Mouse (Mus musculus) midbrain, embryonic 10.5 days (tissue): Measurements from ENCODE around the gene Socs1. TPM values are rescaled to one million over a fixed set of nuclear protein-coding genes. Genes with fewer than 3 reads are reported as not detected.
"Not testable (repeated sequence)": the region's sequence is repeated elsewhere in the genome, so short reads cannot be mapped to it uniquely, and the experiment has no call there.

Source experiments
- DNase-seq: peaks from one replicate; pipeline ENCODE4 v3.0.0-alpha.2; 2017; ENCODE audit warnings: low spot score
- H3K27ac ChIP-seq: fragments of 300-500 bp; sonication (generic); replicated peaks from 2 replicates; pipeline ENCODE4 v1.5.1; 2016; ENCODE audit warnings: mild to moderate bottlenecking
- H3K27me3 ChIP-seq: fragments of 300-500 bp; sonication (generic); 2 replicates; pipeline ENCODE4 v1.6.1; 2016; ENCODE audit warnings: low read depth, mild to moderate bottlenecking; ENCODE audit not compliant: poor library complexity, severe bottlenecking
- H3K36me3 ChIP-seq: fragments of 300-500 bp; sonication (generic); 2 replicates; pipeline ENCODE4 v1.6.1; 2016; ENCODE audit warnings: mild to moderate bottlenecking, moderate library complexity
- H3K4me1 ChIP-seq: fragments of 300-500 bp; sonication (generic); 2 replicates; pipeline ENCODE4 v1.6.1; 2016
- H3K4me3 ChIP-seq: fragments of 300-500 bp; sonication (generic); 2 replicates; pipeline ENCODE4 v1.5.1; 2016; ENCODE audit warnings: mild to moderate bottlenecking, moderate library complexity
- H3K9me3 ChIP-seq: fragments of 300-500 bp; sonication (generic); replicated peaks from 2 replicates; pipeline ENCODE4 v1.6.1; 2016; ENCODE audit warnings: mild to moderate bottlenecking
- WGBS: fragments of 180-500 bp; shearing (Covaris S2); methylation state at CpG from one replicate; pipeline ENCODE4 v1.1.7; 2016; 5-methylcytosine and 5-hydroxymethylcytosine counted together
- polyA plus RNA-seq: library from polyadenylated mRNA; unstranded; fragments of >200 nt; fragmentation: Nextera tagmentation; extraction: Ambion mirVana; gene quantifications from 2 replicates; pipeline ENCODE4 v1.2.1, GENCODE M21; 2016

The Socs1 gene
- polyA plus RNA-seq, 1 experiment from 2014 or later = 2.4 TPM

GRCm38 (mm10) chr16:10810376-10810775 lies 25.0 kb upstream of the Socs1 start:
- WGBS = 93% methylated on average over 1 of the region's 1 CpGs
- H3K4me3 ChIP-seq = no peak overlapping the region
- no peaks in the 10 kb centered on the region for H3K4me1 ChIP-seq
- DNase-seq = no peak
- H3K9me3 ChIP-seq = no peaks in the 10 kb centered on the region
- H3K36me3 ChIP-seq = no peaks in the 10 kb centered on the region
- H3K27ac ChIP-seq = no peak overlapping the region
- H3K27me3 ChIP-seq = no peaks in the 10 kb centered on the region

- H3K4me3 ChIP-seq = no peak within 1 kb of the TSS
- H3K9me3 ChIP-seq = no peaks in the 10 kb centered on the region
- H3K36me3 ChIP-seq = no peaks in the 10 kb centered on the region
- no peaks in the 10 kb centered on the region for H3K4me1 ChIP-seq
- 85% methylated on average over 10 of the region's 10 CpGs for WGBS
- no peak for DNase-seq
- H3K27ac ChIP-seq = no peak within 1 kb of the TSS
- no peaks in the 10 kb centered on the region for H3K27me3 ChIP-seq
Measured at GRCm38 (mm10) chr16:10805789-10806527, 20.6 kb upstream of the Socs1 start, which contains the start of gene Prm1. Prm1 (minus strand) TSS chr16:10805839.

- not testable (repeated sequence) for H3K27me3 ChIP-seq, H3K36me3 ChIP-seq, H3K27ac ChIP-seq, DNase-seq, H3K9me3 ChIP-seq, H3K4me1 ChIP-seq, H3K4me3 ChIP-seq
- WGBS = 89% methylated on average over 3 of the region's 3 CpGs
Measured at GRCm38 (mm10) chr16:10802420-10802819, 17.1 kb upstream of the Socs1 start.

- Histone ChIP-seq H3K27ac (no peak within 1 kb of the TSS), H3K9me3 (no peaks in the 10 kb centered on the region), H3K4me3 (no peak within 1 kb of the TSS), H3K27me3 (peaks cover 27% of the 10 kb centered on the region), H3K36me3 (no peaks in the 10 kb centered on the region), H3K4me1 (no peaks in the 10 kb centered on the region)
- no peak for DNase-seq
- 81% methylated on average over 6 of the region's 6 CpGs for WGBS
Measured at GRCm38 (mm10) chr16:10796034-10796433, 10.7 kb upstream of the Socs1 start, which contains the start of gene Prm2. Prm2 (minus strand) TSS chr16:10796134.

GRCm38 (mm10) chr16:10790702-10791101 lies 5.4 kb upstream of the Socs1 start, which contains the start of gene Prm3:
Prm3 (minus strand) TSS chr16:10790914.
- Histone ChIP-seq H3K4me3 (no peak within 1 kb of the TSS), H3K9me3 (no peaks in the 10 kb centered on the region), H3K4me1 (peaks cover 19% of the 10 kb centered on the region), H3K27ac (no peak within 1 kb of the TSS), H3K27me3 (peaks cover 18% of the 10 kb centered on the region), H3K36me3 (no peaks in the 10 kb centered on the region)
- no peak for DNase-seq
- 77% methylated on average over 9 of the region's 9 CpGs for WGBS

GRCm38 (mm10) chr16:10788866-10789265 lies 3.5 kb upstream of the Socs1 start:
- H3K4me1 ChIP-seq = peaks cover 35% of the 10 kb centered on the region
- no peaks in the 10 kb centered on the region for H3K9me3 ChIP-seq
- H3K4me3 ChIP-seq = no peak overlapping the region
- DNase-seq = no peak
- WGBS = 58% methylated on average over 4 of the region's 4 CpGs
- H3K27ac ChIP-seq = no peak overlapping the region
- no peaks in the 10 kb centered on the region for H3K36me3 ChIP-seq
- H3K27me3 ChIP-seq = peaks cover 18% of the 10 kb centered on the region

GRCm38 (mm10) chr16:10788271-10788670 lies 2.9 kb upstream of the Socs1 start, which contains the start of gene Tnp2:
Tnp2 (minus strand) TSS chr16:10788660.
- Histone ChIP-seq H3K4me3 (no peak within 1 kb of the TSS), H3K27me3 (peaks cover 24% of the 10 kb centered on the region), H3K27ac (no peak within 1 kb of the TSS), H3K4me1 (peaks cover 37% of the 10 kb centered on the region), H3K36me3 (no peaks in the 10 kb centered on the region), H3K9me3 (no peaks in the 10 kb centered on the region)
- no peak for DNase-seq
- 51% methylated on average over 16 of the region's 16 CpGs for WGBS

- Histone ChIP-seq H3K9me3 (no peaks in the 10 kb centered on the region), H3K4me3 (no peak overlapping the region), H3K4me1 (peaks cover 43% of the 10 kb centered on the region), H3K36me3 (no peaks in the 10 kb centered on the region), H3K27ac (no peak overlapping the region), H3K27me3 (peaks cover 30% of the 10 kb centered on the region)
- 86% methylated on average over 7 of the region's 7 CpGs for WGBS
- no peak for DNase-seq
Measured at GRCm38 (mm10) chr16:10787548-10788058, 2.3 kb upstream of the Socs1 start.

GRCm38 (mm10) chr16:10786782-10787547 lies 1.6 kb upstream of the Socs1 start:
- WGBS = 74% methylated on average over 4 of the region's 4 CpGs
- Histone ChIP-seq H3K27ac (0 out of 2 replicates have a peak overlapping the region, but pooled peaks have one; percentile 90), H3K4me1 (peaks cover 50% of the 10 kb centered on the region), H3K4me3 (0 out of 2 replicates have a peak overlapping the region, but pooled peaks have one; percentile 77), H3K9me3 (no peaks in the 10 kb centered on the region), H3K27me3 (peaks cover 35% of the 10 kb centered on the region), H3K36me3 (no peaks in the 10 kb centered on the region)
- no peak for DNase-seq

GRCm38 (mm10) chr16:10786288-10786687 lies 952 bp upstream of the Socs1 start:
- 4% methylated on average over 9 of the region's 9 CpGs for WGBS
- H3K27ac ChIP-seq = peak overlapping the region; percentile 90
- H3K4me1 ChIP-seq = peaks cover 53% of the 10 kb centered on the region

GRCm38 (mm10) chr16:10784793-10785370 lies 454 bp downstream of the Socs1 start:
- DNase-seq = peak; percentile 93
- WGBS = under 1% methylated on average over 55 of the region's 55 CpGs
- Histone ChIP-seq H3K36me3 (no peaks in the 10 kb centered on the region), H3K27ac (peak overlapping the region; percentile 90), H3K27me3 (peaks cover 31% of the 10 kb centered on the region), H3K4me3 (peak overlapping the region; percentile 77), H3K4me1 (peaks cover 53% of the 10 kb centered on the region), H3K9me3 (no peaks in the 10 kb centered on the region)

More at GRCm38 (mm10) chr16:10786288-10786687, 952 bp upstream of the Socs1 start:
- DNase-seq = peak; percentile 86
- H3K27me3 ChIP-seq = peaks cover 35% of the 10 kb centered on the region
- no peaks in the 10 kb centered on the region for H3K36me3 ChIP-seq
- no peaks in the 10 kb centered on the region for H3K9me3 ChIP-seq
- H3K4me3 ChIP-seq = peak overlapping the region; percentile 77
